Mouse (Mus musculus): ENCODE data around the gene Tarbp2.

Gene Tarbp2

DNA sequence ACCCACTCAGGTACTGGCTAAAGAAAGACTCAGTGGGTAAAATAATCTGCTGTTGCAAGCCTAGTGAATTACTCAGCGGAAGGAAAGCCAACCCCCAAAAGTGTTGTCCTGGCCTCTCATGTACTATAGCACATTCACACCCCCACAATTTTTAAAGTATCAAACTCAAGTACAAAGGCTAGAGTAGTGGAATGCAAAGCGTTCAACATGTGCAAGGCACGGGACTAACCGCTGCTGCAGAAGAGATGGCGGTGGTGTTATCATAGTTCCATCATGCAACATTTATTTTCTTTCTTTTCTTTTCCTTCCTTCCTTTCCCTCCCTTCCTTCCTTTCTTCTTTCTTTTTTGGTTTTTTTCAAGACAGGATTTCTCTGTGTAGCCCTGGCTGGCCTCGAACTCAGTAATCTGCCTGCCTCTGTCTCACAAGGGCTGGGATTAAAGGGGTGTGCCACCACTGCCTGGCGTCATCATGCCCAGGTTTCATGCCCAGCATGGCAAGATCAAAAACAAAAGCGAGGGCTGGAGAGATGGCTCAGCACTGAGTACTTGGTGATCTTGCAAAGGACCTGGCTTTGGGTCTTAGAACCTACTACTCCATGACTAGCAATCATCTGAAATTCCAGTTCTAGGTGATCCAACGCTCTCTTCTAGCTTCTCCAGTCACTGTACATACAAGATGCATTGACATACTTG is 12.1 kb upstream of the Tarbp2 start:
- DNase-seq = no peak

DNA sequence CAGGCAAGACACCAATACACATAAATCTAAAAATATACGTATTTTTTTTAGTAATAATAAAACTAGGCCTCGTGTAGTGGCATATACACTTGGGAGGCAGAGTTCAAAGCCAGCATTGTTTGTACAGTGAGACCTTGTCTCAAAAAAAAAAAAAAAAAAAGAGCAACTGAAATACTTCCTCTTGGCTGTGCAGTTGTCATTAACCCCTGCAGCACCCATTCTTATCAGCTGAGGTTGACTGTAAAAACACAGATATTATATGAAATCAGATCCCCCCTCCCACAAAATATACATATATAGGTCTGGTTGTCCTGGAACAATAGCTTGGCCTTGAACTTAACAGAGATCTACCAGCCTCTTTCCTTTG is 11.5 kb upstream of the Tarbp2 start:
- DNase-seq = no peak

DNA sequence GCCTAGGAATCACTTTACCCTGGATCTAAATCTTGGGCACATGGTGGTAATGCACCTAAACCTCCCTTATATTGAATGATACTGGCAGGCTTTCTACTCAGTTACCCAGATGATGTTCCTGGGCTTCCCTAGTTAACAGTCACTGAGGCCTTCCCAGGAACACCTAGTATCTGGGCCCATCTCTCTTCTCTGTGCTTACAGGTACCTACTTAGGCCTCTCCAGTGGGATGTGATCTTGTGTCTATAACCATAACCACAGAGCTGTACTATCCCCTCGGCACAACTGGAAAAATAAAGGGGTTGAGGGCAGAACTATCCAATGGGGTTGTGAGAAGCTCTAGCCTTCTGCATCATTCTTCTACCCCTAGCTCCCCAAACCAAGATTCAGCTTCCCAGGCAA is 11.1 kb upstream of the Tarbp2 start:
- DNase-seq = no peak

DNA sequence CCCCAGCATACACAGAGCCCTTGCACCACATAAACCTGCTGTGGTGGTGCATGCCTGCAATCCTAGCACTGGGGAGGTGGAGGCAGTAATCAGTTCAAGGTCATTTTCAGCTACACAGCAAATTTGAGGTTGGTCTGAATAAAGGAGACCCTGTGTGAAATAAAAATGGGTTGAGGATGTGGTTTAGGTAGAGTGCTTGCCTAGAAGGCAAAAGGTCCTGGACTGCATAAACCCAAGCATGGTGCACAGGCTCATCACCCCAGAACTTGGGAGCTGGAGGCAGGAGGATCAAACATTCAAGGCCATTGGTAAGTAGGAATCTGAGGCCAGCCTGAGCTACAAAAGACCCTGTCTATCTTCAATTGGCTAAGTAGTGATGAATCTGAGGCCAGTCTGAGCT is 10.4 kb upstream of the Tarbp2 start:
- no peak for DNase-seq

DNA sequence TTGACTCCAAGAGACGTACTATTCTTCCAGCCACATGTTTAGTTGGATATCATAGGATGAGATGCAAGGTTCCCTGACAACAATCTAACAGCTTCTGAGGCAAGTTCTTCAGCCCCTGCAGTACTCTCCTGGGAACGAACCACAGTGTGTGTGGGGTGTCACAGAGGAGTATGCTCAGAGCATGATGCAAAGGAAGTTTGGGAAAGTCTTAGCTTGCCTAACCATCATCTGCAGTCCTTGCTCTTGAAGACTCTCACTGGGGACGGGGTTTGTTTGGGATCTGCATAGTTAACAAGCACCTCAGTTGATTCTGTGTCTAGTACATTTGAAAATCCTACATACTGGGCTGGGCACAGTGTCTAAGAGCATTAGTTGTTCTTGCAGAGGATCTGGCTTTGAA is 9.7 kb upstream of the Tarbp2 start:
- DNase-seq = no peak

DNA sequence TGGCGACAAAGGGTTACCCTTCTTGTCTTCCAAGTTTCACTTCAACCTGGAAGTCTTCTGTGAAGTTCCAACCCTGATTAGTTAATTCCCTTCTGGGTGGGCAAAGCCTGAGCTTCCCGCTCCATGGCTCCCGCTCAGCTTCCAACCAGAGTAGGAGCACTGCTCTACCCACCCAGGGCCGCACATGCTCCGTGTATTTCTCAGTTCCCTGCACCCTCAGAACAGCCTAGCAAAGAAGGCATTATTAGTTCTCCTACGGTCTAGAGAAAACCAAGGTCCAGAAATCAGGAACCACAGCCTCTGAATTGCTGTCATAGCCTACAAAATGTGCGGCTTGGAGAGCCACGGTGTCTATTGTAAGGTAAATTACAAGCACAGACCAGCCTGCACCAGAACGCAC is 7.9 kb upstream of the Tarbp2 start:
- no peak for DNase-seq

DNA sequence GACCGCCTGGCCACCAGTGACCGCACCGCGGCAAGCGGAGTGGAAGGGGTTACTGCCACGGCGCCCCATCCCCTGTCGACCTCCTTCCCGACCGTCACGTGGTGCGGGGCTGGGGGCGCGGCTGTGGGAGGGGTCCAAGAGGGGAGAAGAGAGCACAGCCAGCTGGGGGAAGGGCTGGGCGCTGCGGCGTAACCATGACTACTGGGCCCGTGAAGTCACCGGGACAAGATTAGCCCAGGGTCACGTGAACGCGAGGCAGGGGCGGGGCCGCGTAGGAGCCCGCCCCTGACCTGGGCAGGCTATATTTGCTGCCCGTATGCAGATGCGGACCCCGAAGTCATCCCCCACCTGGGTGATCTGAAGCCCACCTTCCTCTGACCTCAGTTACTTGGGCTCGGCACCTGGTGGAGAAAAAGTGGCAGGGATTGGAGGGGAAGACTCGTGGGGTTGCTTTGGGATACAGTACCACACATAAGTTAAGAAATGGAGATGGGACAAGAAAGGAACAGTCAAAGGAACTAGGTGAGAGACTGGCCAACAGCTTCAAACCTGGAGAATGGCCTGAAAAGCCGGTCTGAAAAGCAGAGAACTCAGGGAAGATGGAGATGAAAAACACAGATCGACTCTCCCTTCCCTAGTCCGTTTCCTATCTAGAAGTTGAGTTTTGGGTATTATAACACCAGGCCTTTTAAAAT is 7.3 kb upstream of the Tarbp2 start:
- peak; percentile 85 for DNase-seq

DNA sequence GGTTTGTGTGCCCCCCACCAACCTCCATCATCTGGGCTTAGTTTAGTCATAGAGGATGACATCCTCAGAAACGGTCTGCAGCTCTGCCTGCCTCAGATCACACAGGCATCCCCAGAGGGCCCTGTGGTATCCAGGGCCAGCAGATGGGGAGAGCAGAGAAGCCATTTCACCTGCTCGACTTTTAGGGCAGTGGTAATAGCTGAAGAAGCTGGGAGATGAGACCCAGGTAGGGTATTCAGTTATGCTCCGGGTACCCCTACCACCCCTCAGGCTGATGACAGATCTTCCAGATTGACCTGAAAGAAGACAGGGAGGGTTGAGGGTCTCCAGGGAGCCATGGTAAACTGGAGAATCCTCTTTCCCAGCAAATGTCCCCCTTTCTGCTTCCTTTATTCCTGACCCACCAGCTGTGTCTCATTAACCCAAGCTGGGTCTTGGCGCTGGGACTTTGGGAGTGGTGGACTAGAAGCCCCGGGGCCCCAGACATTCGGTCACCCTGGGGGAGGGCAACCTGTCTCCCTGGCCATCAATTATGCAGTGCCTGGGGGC is 6.6 kb upstream of the Tarbp2 start:
- DNase-seq = no peak

DNA sequence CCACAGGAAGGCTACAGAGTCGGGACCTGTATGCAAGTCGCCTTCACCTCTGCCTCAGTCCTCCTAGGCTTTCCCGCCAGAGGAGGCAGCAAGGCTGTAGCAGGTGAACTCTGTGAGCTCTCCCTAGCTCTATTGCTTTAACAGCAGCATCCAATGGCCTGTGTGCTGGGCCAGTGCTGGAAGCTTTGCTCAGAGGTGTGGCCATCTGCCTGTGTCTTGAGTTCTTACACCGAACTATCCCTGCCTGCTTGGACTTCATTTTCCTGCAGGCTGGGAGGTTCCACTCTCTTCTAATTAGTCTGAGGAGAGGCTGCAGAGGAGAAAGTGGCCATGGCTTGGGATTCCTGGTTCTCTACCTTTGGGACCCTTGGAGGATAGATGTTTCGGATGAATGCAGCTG is 6.0 kb upstream of the Tarbp2 start:
- no peak for DNase-seq

DNA sequence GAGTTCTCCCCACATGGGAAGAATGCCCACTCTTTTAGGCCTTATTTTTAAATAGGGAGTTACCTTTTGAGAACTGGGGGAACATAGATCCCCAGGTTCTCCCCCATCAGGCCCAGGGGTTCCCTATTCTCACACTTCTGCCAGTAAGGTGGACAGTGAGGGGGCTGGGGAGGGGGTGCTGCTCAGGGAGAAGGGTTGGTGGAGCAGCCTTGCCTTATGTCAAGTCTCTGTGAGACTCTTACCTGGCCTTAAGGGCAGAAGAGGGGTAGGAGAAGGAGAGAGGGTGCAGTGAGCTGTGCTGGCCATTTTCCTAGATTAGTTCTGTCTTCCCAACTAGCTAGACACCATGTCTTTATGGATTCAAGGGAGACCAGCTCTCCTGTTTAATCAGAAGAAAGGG is 5.5 kb upstream of the Tarbp2 start:
- DNase-seq = no peak

DNA sequence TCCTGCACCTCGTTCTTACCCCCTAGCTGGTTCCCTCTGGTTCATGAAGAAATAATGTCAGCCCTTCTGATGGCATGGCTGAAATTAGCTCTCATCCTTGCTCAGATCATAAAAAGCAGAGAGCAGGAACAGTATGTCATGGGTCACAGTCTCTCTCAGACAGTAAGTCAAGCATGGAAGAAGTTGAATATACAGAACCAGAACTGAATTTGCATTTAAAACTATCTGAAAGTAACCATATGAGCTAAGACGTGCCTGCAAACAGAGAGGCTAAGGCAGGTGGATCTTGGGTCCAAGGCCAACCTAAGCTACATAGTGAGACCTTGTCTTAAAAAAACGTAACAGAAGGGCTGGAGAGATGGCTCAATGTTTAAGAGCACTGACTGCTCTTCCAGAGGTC is 5.0 kb upstream of the Tarbp2 start:
- no peak for DNase-seq

DNA sequence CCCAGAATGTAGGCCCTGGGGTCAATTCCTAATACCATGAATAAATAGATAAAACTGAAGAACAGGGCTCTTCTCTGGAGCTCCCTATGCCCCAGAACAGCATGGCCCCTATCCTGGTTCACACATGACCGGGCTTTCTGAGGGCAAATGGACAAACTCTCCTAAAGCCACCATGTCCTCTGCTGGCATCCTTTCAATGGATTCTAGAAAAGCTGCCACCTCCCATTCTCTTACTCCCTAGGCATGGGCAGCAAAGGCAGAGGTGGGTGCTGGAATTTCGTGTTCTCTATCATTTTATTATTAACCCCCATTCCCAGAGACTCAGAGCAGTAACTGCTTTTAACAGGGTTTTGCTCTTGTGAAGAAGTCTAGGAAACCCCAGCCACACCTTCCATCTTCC is 2.7 kb upstream of the Tarbp2 start:
- no peak for DNase-seq

DNA sequence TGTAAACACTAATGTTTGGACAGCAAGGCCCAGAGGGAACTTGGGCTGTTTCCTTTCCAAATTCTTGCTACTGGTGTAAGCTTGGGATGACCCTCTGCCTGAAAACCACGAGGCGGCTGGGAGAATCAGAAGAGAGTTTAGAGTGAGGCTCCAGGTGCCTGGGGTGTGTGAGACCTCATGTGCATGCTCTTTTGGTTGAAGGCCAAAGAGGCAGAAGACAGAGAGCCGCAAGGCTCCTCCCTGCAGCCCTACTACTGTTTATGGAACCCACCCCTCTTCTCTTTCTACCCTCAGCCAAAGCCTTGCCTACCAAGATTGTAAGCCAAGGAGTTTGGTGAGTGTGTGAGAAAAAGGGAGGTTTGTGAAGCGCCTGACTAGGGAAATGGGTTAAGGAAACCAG is 2.2 kb upstream of the Tarbp2 start:
- no peak for DNase-seq

DNA sequence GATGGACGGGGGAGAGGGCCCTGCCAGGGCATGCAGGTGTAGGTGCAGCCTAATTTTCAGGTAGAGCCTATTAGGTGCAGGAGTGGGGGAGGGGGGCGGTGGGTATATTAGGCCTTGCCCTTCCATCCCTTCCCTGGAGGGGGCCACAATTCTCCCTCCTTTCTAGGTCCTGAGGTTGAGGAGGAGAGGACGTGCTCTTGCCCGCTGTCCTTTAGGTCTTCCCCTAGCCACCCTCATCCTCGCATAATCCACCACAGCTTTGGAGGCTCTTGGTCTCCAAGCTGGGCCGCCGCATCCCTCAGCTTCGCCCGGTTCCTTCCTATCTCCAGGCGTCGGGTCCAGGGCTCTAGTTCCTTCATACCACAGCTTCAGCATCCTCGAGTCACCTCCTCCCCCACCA is 1.7 kb upstream of the Tarbp2 start:
- DNase-seq = no peak

DNA sequence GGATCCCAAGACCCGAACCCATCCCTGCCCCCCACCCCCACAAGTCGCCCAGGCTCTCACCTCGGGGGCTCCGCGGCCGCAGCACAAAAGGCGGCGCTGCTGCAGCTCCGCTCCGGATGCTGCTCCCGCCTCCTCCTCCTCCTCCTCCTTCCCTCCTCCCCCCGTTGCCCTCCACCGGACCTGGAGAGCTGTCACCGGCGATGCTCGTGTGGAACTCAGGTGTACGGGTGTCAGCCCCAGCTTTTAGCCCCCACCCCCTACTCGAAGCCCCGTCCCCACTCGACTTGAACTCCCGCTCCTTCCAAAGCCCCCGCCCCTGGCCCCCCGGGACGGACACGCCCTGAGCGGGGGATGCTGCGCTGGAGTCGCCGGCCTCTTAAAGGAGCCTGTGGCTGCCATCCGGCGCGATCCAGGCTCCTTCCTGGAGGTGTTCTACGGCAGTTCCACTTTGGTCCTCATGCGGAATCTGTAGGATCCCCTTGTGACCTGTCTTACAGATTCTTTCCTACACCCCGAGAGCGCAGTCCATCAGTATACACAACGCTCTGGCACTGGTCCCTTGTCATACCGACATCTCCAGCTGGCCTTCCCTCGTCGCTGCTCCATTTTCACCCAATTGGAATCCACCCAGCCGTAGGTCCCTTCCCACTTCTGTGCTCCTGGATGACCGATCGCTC is 1.1 kb upstream of the Tarbp2 start, which contains the start of gene Map3k12:
Gene Map3k12 (minus strand): TSS at position 337 of the 677 bp plus-strand sequence.
- DNase-seq = peak; percentile 77

DNA sequence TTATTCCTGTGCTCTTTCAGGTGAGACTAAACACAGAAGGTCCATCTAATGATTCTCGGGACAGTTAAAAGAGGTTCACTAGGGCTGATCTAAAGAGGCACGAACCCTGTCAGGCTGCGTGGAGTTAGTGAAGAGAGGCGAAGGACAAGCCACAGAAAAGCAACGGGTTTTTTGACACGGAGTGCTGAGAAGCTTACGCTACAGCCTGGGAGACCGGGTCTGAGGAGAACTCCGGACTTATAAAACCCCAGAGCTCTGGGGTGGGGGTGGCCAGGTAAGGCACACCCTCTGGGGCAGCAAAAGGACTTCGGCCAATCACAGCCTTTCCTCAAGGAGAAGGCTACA is 389 bp upstream of the Tarbp2 start:
- no peak for DNase-seq

DNA sequence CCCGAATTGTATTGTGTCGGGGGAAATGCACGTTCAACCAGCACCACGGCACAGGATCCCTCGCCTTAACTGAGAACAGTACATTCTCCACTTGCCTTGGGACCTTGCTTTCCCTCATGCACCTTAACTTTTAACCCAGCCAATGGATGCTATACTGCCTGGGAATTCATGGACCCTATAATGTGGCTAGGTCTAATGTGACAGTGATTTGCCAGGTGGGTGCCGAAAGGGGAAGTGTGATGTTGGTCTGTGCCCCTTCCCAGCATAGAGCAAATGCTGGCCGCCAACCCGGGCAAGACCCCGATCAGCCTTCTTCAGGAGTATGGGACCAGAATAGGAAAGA is 838 bp downstream of the Tarbp2 start:
- DNase-seq = no peak

DNA sequence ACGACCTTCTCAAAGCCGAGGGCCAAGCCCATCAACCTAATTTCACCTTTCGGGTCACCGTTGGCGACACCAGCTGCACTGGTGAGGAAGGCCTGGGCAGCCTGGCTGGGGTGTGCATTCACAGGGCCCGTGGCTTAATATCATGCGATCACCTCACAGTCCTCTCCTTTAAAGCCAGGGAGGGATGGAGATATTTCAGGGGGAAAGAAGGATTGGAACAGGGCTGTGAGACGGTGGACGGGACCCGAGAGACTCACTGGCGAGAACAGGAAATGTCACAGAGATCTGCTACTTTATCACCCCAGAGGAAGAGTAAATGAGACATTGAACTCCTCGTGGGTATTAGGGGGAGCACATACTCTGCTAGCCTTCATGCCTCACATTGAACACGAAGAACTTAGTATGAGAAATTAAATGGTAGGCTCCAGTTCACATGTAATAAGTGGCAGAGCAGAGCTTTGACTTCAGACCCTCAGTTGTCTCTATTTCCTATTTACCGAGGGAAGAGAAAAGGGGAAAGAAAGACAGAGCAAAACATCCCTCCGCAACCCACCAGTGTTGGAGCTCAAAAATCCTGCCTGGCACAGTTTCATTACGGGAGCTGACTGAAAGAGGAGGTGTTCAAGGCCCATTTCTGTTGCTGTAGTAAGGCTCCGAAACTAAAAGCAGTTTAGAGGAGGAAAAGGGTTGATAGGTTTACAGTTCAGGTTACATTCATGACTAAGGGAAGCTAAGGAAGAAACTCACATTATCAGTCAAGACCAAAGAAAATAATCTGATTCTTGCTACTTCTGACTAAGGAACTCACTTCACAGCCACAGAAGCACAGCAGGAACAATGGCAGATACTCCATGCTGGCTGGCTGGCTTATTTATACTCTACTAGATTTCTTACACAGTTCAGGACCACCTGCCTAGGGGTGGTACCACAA is 1.5 kb downstream of the Tarbp2 start:
- DNase-seq = peak; percentile 23

DNA sequence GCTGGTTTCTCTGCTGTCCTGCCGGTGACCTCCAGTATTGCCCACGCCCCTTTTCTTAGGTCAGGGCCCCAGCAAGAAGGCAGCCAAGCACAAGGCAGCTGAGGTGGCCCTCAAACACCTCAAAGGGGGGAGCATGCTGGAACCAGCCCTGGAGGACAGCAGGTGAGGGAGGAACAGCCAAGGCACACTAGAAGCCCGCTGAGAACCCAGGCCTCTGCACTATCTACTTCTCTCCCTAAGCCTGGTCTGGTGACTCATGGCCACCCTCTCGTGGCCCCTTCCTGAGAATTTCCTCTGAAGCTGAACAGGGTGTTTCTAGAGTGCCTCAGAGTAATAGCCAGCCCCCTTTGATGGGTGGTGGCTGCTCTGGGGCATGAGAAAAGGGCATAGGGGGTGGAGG is 2.4 kb downstream of the Tarbp2 start:
- DNase-seq = no peak

DNA sequence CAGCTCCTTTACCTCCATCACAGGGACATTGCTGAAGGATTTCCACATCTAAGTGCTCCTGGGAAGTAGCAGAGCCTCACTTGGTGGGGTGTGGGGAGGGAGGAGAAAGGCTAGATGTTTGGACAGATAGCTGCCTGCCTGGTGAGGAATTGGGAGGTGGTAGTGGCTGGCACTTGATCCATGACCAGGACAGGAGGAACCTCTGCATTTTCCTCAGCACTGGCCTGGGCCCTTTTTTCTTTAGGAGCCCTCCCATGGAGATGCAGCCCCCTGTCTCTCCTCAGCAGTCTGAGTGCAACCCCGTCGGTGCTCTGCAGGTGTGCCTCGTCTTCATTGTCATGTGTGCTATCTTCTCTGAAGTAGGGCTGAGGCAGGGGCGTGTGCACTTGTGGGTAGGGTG is 3.5 kb downstream of the Tarbp2 start:
- DNase-seq = no peak

DNA sequence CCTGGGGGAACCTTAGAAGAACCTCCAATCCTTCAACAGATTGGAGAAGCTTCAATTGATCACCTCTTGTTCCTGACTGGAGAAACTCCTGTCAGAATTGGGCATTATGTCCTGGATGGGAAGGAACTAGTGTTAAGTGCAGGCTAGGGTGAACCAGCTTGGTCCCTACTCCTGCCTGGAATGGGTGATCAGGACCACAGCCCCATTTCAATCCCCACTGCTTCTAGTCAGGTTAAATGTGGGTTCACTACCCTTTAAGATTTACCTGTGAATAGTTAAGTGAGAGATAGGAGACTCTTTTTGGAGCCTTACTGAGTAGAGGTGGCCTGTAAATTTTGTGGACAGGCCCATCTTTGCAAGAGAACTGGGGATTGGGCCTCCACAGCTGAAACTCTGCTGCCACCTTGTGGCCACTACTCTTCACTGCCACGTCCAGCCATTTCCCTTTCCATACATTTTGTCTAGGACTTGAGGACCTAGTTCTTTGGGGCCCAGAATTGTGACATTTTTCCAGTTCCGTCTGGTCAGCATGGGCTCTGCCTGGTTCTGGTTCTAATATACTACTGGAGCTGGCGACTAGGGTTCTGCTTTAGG is 7.0 kb downstream of the Tarbp2 start, which contains the start of gene Npff:
Gene Npff (minus strand): TSS at position 51 of the 594 bp plus-strand sequence.
- DNase-seq = peak; percentile 85

All from thymus, postnatal 4 days (tissue).